Mouse (Mus musculus): ENCODE measurements around the gene Gsdma. TPM values are rescaled to one million over a fixed set of nuclear protein-coding genes. Genes with fewer than 3 reads are reported as not detected.

The Gsdma gene
- not detected in 4 replicates for total RNA-seq (2023)

GRCm38 (mm10) chr11:98664091-98664490 is at the start of gene Gsdma:
Gsdma (plus strand) TSS chr11:98664351.

DNA sequence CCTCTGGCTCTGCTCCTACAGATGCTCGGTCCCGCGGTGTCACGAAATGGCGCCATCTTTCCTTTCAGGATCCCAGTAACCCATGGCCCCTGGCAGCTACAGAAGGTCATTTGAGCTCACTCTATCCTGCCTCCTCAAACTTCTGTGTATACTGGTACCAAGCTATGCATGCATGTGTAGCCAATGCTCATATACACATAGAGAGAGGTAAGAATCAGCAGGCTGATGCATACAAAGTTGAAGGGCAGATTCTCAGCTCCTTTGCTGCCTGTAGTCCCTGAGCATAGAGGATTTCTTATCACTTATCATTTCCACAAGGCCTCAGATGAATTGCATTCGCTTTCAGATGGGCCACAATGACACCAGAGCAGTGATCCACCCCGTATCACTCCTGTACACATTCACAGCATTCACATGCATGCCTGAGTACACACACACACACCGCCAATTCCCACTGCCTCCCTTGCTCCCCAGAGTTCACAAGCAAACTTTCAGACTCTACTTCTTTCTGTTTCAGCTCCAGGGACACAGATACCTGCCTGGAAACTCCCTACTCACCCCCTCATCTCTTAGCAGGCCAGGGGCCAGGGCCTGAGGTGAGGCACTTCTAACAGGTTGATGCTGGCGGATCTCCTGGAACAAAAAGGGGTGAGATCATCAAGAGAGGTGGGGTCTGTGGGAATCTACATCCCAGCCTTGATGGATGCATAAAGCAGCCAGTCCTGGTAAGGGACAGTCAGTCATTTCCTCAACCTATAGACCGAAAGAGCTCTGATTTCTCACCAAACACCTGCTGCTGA is 38.3 kb upstream of the Gsdma start, which contains the start of the genes Gm12355 and Gsdma3:
Gene Gm12355 (minus strand): TSS at position 51 of the 800 bp plus-strand sequence.
Gene Gsdma3 (plus strand): TSS at position 750 of the 800 bp plus-strand sequence.

GRCm38 (mm10) chr11:98646459-98646858 is 17.7 kb upstream of the Gsdma start, which contains the start of gene Gsdma2:
Gsdma2 (plus strand) TSS chr11:98646759.

DNA sequence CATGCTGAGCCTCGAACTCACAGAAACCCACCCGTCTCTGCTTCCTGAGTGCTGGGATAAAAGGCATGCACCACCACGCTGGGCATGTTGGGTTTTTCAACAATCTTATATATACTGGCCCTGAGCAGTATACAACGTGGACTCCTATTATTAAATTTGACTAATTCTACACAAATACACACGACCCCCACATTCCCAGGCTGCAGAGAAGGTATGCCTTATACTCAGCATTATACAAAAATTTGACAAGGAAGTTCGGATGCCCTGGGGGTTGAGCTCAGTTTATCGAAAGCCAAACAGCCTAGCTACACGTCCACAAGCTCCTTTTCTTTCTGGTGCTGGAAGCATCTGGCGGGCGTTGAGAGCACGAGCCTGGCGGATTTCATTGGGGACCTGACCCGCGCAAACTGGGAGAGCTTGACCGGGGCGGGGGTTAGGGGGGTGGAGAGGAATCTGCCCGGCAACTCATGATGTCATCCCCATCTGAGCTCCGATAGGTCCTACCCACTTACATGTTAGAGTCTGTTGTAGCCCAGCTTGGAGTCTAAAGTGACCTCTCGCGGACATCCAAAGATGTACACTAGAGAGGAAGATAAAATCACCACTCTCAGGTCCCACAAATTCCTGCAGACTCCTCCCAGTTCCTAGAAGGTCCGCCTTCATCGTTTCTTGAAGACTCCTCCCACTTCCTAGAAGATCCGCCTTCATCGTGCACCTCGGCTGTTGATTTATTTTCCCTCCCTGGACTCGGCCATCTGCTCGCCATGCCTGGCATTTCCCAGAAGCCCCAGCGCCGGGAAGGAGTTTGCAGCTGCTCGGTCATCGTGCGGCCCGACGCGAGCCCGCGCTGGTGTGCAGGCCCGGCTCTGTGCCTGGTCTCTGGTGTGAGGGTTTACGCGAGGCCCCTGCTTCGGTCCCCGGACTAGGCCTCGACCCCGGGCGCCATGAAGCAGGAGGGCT is 17.9 kb downstream of the Gsdma start, which contains the start of gene Psmd3:
Gene Psmd3 (plus strand): TSS at position 769 of the 960 bp plus-strand sequence.

GRCm38 (mm10) chr11:98701213-98701670 is 37.1 kb downstream of the Gsdma start, which contains the start of gene Csf3:
Csf3 (plus strand) TSS chr11:98701263.

Other genes starting within 250 kb of the Gsdma start
- gene Mien1, start 225.4 kb upstream of the Gsdma start, total RNA-seq (2023): 46.7 to 54.3 TPM (median 50.1 TPM) in 4 replicates
- gene Grb7, start 218.0 kb upstream of the Gsdma start, total RNA-seq (2023): 0.91 to 1.2 TPM (median 0.96 TPM) in 4 replicates
- 582 to 682 TPM (median 633 TPM) in 4 replicates for gene Ikzf3, start 118.3 kb upstream of the Gsdma start, total RNA-seq (2023)
- 4.6 to 9.1 TPM (median 5.9 TPM) in 4 replicates for gene Zpbp2, start 113.3 kb upstream of the Gsdma start, total RNA-seq (2023)
- gene Ormdl3, start 77.0 kb upstream of the Gsdma start, total RNA-seq (2023): 16.0 to 19.1 TPM (median 17.6 TPM) in 4 replicates
- gene Lrrc3c, start 66.1 kb upstream of the Gsdma start, total RNA-seq (2023): not detected in 4 replicates
- 29.4 to 36.1 TPM (median 32.5 TPM) in 4 replicates for gene Gm12355, start 38.7 kb upstream of the Gsdma start, total RNA-seq (2023)
- gene Gsdma3, start 38.0 kb upstream of the Gsdma start, total RNA-seq (2023): 0.37 TPM in 1 of 4 replicates, not detected in the others
- not detected in 4 replicates for gene Gsdma2, start 17.6 kb upstream of the Gsdma start, total RNA-seq (2023)
- 70.0 to 78.6 TPM (median 73.2 TPM) in 4 replicates for gene Psmd3, start 18.2 kb downstream of the Gsdma start, total RNA-seq (2023)
- gene Csf3, start 36.9 kb downstream of the Gsdma start, total RNA-seq (2023): not detected in 4 replicates
- gene Med24, start 65.1 kb downstream of the Gsdma start, total RNA-seq (2023): 86.9 to 95.7 TPM (median 92.9 TPM) in 4 replicates
- 8.0 to 11.4 TPM (median 10.3 TPM) in 4 replicates for gene Thra, start 76.3 kb downstream of the Gsdma start, total RNA-seq (2023)
- 2.0 to 2.5 TPM (median 2.4 TPM) in 4 replicates for gene Nr1d1, start 111.0 kb downstream of the Gsdma start, total RNA-seq (2023)
- gene Msl1, start 131.2 kb downstream of the Gsdma start, total RNA-seq (2023): 124 to 138 TPM (median 127 TPM) in 4 replicates
- gene Casc3, start 140.6 kb downstream of the Gsdma start, total RNA-seq (2023): 93.8 to 108 TPM (median 96.3 TPM) in 4 replicates
- gene Rapgefl1, start 172.4 kb downstream of the Gsdma start, total RNA-seq (2023): 1.4 to 3.0 TPM (median 2.3 TPM) in 4 replicates
- 42.7 to 50.1 TPM (median 45.7 TPM) in 4 replicates for gene Wipf2, start 199.3 kb downstream of the Gsdma start, total RNA-seq (2023)
- 1.1 to 2.4 TPM (median 1.3 TPM) in 4 replicates for gene Cdc6, start 243.4 kb downstream of the Gsdma start, total RNA-seq (2023)

Measured in B cell, adult 62 days (primary cell).